Mouse (Mus musculus): ENCODE data around the gene Skint5. TPM values are rescaled to one million over a fixed set of nuclear protein-coding genes. Genes with fewer than 3 reads are reported as not detected.
"Not testable (repeated sequence)": the region's sequence is repeated elsewhere in the genome, so short reads cannot be mapped to it uniquely, and the experiment has no call there.

Gene Skint5
- polyA plus RNA-seq (2015; fragmentation: Nextera tagmentation; extraction: Ambion mirVana), result not detected in 2 replicates

- no peak within 1 kb of the TSS for H3K4me2 ChIP-seq
- H3K9me3 ChIP-seq, result peaks cover 12% of the 10 kb centered on the region; the same call in 1 of the 2 replicates
- no peaks in the 10 kb centered on the region for H3K36me3 ChIP-seq
- 97% methylated on average over 3 of the region's 3 CpGs for WGBS
- ATAC-seq (ENCODE audit: low FRiP score, low read depth), result no peak
- H3K4me1 ChIP-seq (replicated peaks), result no peaks in the 10 kb centered on the region
- H3K9ac ChIP-seq, result no peak within 1 kb of the TSS
- no peaks in the 10 kb centered on the region for H3K27me3 ChIP-seq
- H3K4me3 ChIP-seq, result no peak within 1 kb of the TSS
- no peak within 1 kb of the TSS for H3K27ac ChIP-seq (replicated peaks)
These were observed at the start of gene Skint5 for GRCm38 (mm10) chr4:113999403-113999802. TSS of gene Skint5 (minus strand) at chr4:113999503.

GRCm38 (mm10) chr4:113957343-113957742, 42.0 kb downstream of the Skint5 start:
- Histone ChIP-seq H3K4me2 (no peak overlapping the region), H3K4me3 (no peak overlapping the region), H3K27me3 (no peaks in the 10 kb centered on the region), H3K9ac (no peak overlapping the region), H3K36me3 (no peaks in the 10 kb centered on the region), H3K4me1 (replicated peaks) (no peaks in the 10 kb centered on the region), H3K9me3 (peaks cover 12% of the 10 kb centered on the region; the same call in 1 of the 2 replicates), H3K27ac (replicated peaks) (no peak overlapping the region)
- ATAC-seq (ENCODE audit: low FRiP score, low read depth), result no peak
- 68% methylated on average over 1 of the region's 1 CpGs for WGBS

- no peak overlapping the region for H3K4me2 ChIP-seq
- peaks cover 15% of the 10 kb centered on the region for H3K9me3 ChIP-seq
- H3K4me3 ChIP-seq, result no peak overlapping the region
- H3K9ac ChIP-seq, result no peak overlapping the region
- no peaks in the 10 kb centered on the region for H3K4me1 ChIP-seq (replicated peaks)
- no peak for ATAC-seq (ENCODE audit: low FRiP score, low read depth)
- no peaks in the 10 kb centered on the region for H3K27me3 ChIP-seq
- 75% methylated on average over 1 of the region's 1 CpGs for WGBS
- H3K27ac ChIP-seq (replicated peaks), result no peak overlapping the region
- H3K36me3 ChIP-seq, result no peaks in the 10 kb centered on the region
These were observed 235.1 kb downstream of the Skint5 start for GRCm38 (mm10) chr4:113764182-113764581.

- WGBS, result 59% methylated on average over 1 of the region's 1 CpGs
- no peak for ATAC-seq (ENCODE audit: low FRiP score, low read depth)
These were observed 235.6 kb downstream of the Skint5 start for GRCm38 (mm10) chr4:113763684-113764083.

GRCm38 (mm10) chr4:113448230-113448629, 551.1 kb downstream of the Skint5 start:
- H3K36me3 ChIP-seq; H3K4me2 ChIP-seq; H3K27ac ChIP-seq (replicated peaks); H3K9ac ChIP-seq; H3K4me1 ChIP-seq (replicated peaks); H3K27me3 ChIP-seq; H3K9me3 ChIP-seq; H3K4me3 ChIP-seq; ATAC-seq (ENCODE audit: low FRiP score, low read depth): not testable (repeated sequence)
- 69% methylated on average over 2 of the region's 2 CpGs for WGBS

More at GRCm38 (mm10) chr4:113763684-113764083, 235.6 kb downstream of the Skint5 start:
- Histone ChIP-seq H3K27ac (replicated peaks) (no peak overlapping the region), H3K4me3 (no peak overlapping the region), H3K9ac (no peak overlapping the region), H3K36me3 (no peaks in the 10 kb centered on the region), H3K4me2 (no peak overlapping the region), H3K27me3 (no peaks in the 10 kb centered on the region), H3K4me1 (replicated peaks) (no peaks in the 10 kb centered on the region), H3K9me3 (peaks cover 11% of the 10 kb centered on the region)

Other genes with a start within 250 kb of the Skint5 start
- gene Skint11, start 163.9 kb upstream of the Skint5 start, polyA plus RNA-seq (2015; fragmentation: Nextera tagmentation; extraction: Ambion mirVana), result not detected in 2 replicates